Mouse (Mus musculus) ES-Bruce4 (cell line): ENCODE data around the gene Aff3. TPM values are rescaled to one million over a fixed set of nuclear protein-coding genes. Genes with fewer than 3 reads are reported as not detected.

Experiments used
- H3K27ac ChIP-seq: 2 replicates; pipeline ENCODE4 v1.5.1; 2012; ENCODE audit warnings: low read length, inconsistent platforms; ENCODE audit not compliant: insufficient read depth
- H3K27me3 ChIP-seq: 2 replicates; pipeline ENCODE4 v1.6.1; 2012; ENCODE audit warnings: mild to moderate bottlenecking, low read length, inconsistent platforms; ENCODE audit not compliant: control insufficient read depth, poor library complexity, insufficient read depth, severe bottlenecking
- H3K36me3 ChIP-seq: 2 replicates; pipeline ENCODE4 v1.6.1; 2012; ENCODE audit warnings: inconsistent platforms, mild to moderate bottlenecking, low read length, moderate library complexity; ENCODE audit not compliant: control insufficient read depth, poor library complexity, insufficient read depth, severe bottlenecking
- H3K4me1 ChIP-seq: one replicate; pipeline ENCODE4 v1.8.1; 2011; ENCODE audit warnings: low read length; ENCODE audit not compliant: control insufficient read depth, insufficient read depth
- H3K4me3 ChIP-seq: 2 replicates; pipeline ENCODE4 v1.5.1; 2011; ENCODE audit warnings: low read depth, mild to moderate bottlenecking, low read length
- H3K9ac ChIP-seq: 2 replicates; pipeline ENCODE4 v1.6.1; 2012; ENCODE audit warnings: low read depth, mild to moderate bottlenecking, inconsistent platforms; ENCODE audit not compliant: poor library complexity, severe bottlenecking
- H3K9me3 ChIP-seq: replicated peaks from 2 replicates; pipeline ENCODE4 v1.6.1; 2012; ENCODE audit warnings: mild to moderate bottlenecking, low read length, inconsistent platforms; ENCODE audit not compliant: control insufficient read depth, poor library complexity, insufficient read depth, severe bottlenecking
- CTCF ChIP-seq: IDR thresholded peaks from one replicate; pipeline ENCODE4 v1.8.1; 2011; ENCODE audit warnings: low read depth, low read length
- EP300 ChIP-seq: IDR thresholded peaks from 2 replicates; pipeline ENCODE4 v1.6.1; 2011; ENCODE audit warnings: low read depth, low read length; ENCODE audit not compliant: insufficient read depth
- POLR2A ChIP-seq: IDR thresholded peaks from one replicate; pipeline ENCODE4 v1.8.1; 2011; ENCODE audit warnings: low read length; ENCODE audit not compliant: insufficient read depth
- polyA plus RNA-seq: library from polyadenylated mRNA; stranded (reverse); fragments of >200 nt; gene quantifications from 2 replicates; pipeline ENCODE4 v1.2.4, GENCODE M21; 2011; ENCODE audit warnings: low read depth; ENCODE audit not compliant: missing spikeins, insufficient read depth, insufficient read length

Aff3 gene
- polyA plus RNA-seq, 1 experiment, result 9.2 TPM

GRCm38 (mm10) chr1:38387438-38387837 lies 277.3 kb downstream of the Aff3 start:
- no peak for TF ChIP-seq POLR2A
- TF ChIP-seq EP300, result no peak
- TF ChIP-seq CTCF, result no peak
- no peaks in the 10 kb centered on the region for H3K36me3 ChIP-seq

GRCm38 (mm10) chr1:38384457-38385121 lies 280.2 kb downstream of the Aff3 start:
- peaks cover 6% of the 10 kb centered on the region; the same call in 1 of the 2 replicates for H3K9me3 ChIP-seq
- TF ChIP-seq POLR2A (no peak), CTCF (no peak), EP300 (no peak)
- H3K27me3 ChIP-seq, result no peaks in the 10 kb centered on the region
- H3K36me3 ChIP-seq, result no peaks in the 10 kb centered on the region
- no peaks in the 10 kb centered on the region for H3K4me1 ChIP-seq
- no peak overlapping the region for H3K4me3 ChIP-seq
- no peak overlapping the region for H3K27ac ChIP-seq
- no peak overlapping the region for H3K9ac ChIP-seq

More at GRCm38 (mm10) chr1:38387438-38387837, 277.3 kb downstream of the Aff3 start:
- no peaks in the 10 kb centered on the region for H3K4me1 ChIP-seq
- no peaks in the 10 kb centered on the region for H3K9me3 ChIP-seq
- H3K27ac ChIP-seq, result no peak overlapping the region
- no peak overlapping the region for H3K9ac ChIP-seq
- H3K27me3 ChIP-seq, result no peaks in the 10 kb centered on the region
- no peak overlapping the region for H3K4me3 ChIP-seq

GRCm38 (mm10) chr1:38384010-38384409 lies 280.7 kb downstream of the Aff3 start:
- Histone ChIP-seq H3K4me3 (no peak overlapping the region), H3K4me1 (no peaks in the 10 kb centered on the region), H3K9me3 (peaks cover 6% of the 10 kb centered on the region; the same call in 1 of the 2 replicates), H3K9ac (no peak overlapping the region), H3K27ac (no peak overlapping the region), H3K36me3 (no peaks in the 10 kb centered on the region), H3K27me3 (no peaks in the 10 kb centered on the region)
- TF ChIP-seq EP300, result no peak
- no peak for TF ChIP-seq CTCF
- TF ChIP-seq POLR2A, result no peak

- no peaks in the 10 kb centered on the region for H3K4me1 ChIP-seq
- H3K9ac ChIP-seq, result no peak overlapping the region
- no peaks in the 10 kb centered on the region for H3K27me3 ChIP-seq
- H3K36me3 ChIP-seq, result no peaks in the 10 kb centered on the region
- H3K4me3 ChIP-seq, result no peak overlapping the region
- peaks cover 6% of the 10 kb centered on the region; the same call in 1 of the 2 replicates for H3K9me3 ChIP-seq
- H3K27ac ChIP-seq, result no peak overlapping the region
- TF ChIP-seq POLR2A, result no peak
- no peak for TF ChIP-seq CTCF
- TF ChIP-seq EP300, result no peak
Measured at GRCm38 (mm10) chr1:38382683-38383082, 282.1 kb downstream of the Aff3 start.

GRCm38 (mm10) chr1:38377930-38378329 lies 286.8 kb downstream of the Aff3 start:
- H3K27me3 ChIP-seq, result no peaks in the 10 kb centered on the region
- H3K36me3 ChIP-seq, result no peaks in the 10 kb centered on the region
- peaks cover 6% of the 10 kb centered on the region; the same call in 1 of the 2 replicates for H3K9me3 ChIP-seq
- no peak overlapping the region for H3K4me3 ChIP-seq
- TF ChIP-seq EP300, result no peak
- no peak for TF ChIP-seq POLR2A
- TF ChIP-seq CTCF, result no peak
- no peak overlapping the region for H3K9ac ChIP-seq
- H3K4me1 ChIP-seq, result no peaks in the 10 kb centered on the region
- no peak overlapping the region for H3K27ac ChIP-seq

GRCm38 (mm10) chr1:38369166-38369565 lies 295.6 kb downstream of the Aff3 start:
- H3K27ac ChIP-seq, result no peak overlapping the region
- H3K4me3 ChIP-seq, result no peak overlapping the region
- H3K4me1 ChIP-seq, result no peaks in the 10 kb centered on the region
- no peaks in the 10 kb centered on the region for H3K36me3 ChIP-seq
- no peaks in the 10 kb centered on the region for H3K27me3 ChIP-seq
- H3K9me3 ChIP-seq, result no peaks in the 10 kb centered on the region
- no peak for TF ChIP-seq EP300
- no peak for TF ChIP-seq POLR2A
- no peak for TF ChIP-seq CTCF
- no peak overlapping the region for H3K9ac ChIP-seq
